Mouse (Mus musculus) WW6 (cell line): ENCODE measurements at regions not wholly inside any gene's neighbourhood (a gene's known extent, or its start where the extent isn't known, plus 50 kb on each side); places are given as distances from the start of the nearest gene placed in this dataset.

Experiments used
- DNase-seq: peaks from one replicate; pipeline ENCODE4 v3.0.0-alpha.2; 2013; ENCODE audit warnings: low read depth, low spot score

DNA sequence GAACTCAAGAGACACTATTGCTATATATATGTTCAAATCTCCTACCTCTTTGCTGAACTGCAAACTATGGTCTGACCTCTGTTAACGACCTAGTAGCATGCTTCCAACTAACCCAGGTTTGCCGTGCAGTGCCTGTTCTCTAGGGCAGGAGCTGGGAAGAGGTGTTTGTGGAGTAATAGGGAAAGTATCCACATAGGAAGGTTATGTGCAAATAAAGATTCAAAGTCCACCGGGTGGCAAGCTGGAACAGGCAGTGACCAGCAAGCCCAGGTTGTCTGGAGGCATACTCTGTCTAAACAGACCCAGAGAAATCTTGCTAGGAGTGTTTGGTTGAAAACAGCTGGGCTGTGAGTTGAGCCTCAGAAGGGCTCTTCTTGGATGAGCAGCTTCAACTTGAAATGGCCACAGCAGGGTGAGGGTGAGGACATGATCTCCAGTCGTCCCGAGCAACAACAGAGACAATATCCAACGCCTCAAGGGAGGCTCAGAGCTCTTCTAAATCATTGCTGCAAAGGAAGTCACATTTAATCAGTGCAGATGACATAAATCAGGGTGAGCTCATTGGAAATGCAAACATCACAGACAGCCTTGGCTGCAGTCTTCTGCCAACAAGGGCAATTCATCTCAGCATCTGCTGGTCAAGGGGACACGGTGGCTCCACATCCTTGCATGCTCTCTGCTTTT is 846.7 kb downstream of the Synb start:
- no peak for DNase-seq

DNA sequence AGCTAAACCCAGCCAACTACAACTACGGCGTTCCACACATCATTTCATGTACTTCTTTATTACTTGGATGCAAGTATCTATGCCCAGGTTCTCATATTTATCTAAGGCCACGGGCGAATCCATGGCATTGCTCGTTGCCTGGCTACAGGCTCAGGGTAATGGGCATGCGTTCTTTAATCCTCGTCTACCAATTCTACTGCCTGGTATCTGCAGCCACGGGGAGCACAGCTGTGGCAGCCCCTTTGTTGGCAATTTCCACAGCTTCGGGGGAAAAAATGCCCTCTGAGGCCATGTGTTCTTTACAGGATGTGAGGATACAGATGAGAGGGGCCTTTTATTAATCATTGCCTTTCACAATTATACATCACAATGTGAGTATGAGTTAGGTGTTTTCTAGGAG is 860.8 kb downstream of the Synb start:
- DNase-seq: no peak

DNA sequence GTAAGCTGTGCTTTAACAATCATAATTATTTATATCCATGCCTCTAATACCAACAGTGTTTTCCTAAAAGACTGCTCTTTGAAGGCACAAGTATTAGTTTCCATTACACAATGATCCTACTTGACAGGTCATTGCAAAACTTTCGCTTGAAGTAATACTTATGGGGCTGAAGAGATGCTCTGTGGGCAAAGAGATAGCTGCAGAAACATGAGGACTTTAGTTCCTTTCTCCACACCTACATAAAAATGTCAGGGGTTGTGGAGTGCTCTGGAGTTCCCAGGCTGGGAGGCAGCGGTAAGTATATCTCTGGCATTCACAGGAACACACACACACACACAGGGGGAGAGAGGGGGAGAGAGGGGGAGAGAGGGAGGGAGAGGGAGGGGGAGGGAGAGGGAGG is 862.0 kb downstream of the Synb start:
- DNase-seq: no peak

GRCm38 (mm10) chr14:68427235-68427634 is 866.9 kb downstream of the Synb start:
- DNase-seq: no peak

DNA sequence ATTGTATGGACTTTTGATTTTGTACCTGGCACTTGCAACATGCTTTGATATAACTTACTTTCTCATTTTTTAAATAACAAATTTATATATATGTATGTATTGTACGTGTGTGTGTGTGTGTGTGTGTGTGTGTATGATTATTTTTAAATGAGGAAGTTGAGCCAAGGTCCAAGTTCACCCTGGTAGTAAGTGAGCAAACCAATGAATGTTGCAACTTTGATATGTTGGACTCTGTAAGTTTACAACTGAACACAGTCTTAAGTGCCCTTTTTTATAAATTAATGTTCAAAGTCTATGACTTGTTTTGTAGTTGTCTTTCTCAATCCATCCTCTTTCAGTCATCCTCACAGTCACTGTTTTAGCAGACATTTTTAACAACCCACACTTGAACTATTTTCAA is 901.7 kb downstream of the Synb start:
- DNase-seq: no peak

DNA sequence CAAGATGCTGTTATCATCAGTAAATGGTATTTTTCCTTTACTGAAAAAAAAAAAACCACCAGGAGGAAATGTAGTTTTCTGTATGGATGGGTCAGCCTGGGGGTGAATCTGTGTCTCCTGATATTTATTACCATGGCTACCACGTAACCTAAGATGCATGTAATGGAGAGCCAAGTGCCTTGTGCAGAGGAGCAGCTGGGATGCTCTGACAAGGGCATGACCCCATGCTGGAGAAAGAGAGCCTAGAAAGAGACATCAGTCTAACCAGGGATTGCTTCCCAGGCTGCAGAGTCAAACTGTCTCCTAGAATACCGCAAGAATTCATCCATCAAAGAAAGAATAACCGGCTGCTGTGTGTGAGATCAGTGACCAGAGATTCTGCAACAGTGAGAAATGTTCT is 902.2 kb downstream of the Synb start:
- no peak for DNase-seq

DNA sequence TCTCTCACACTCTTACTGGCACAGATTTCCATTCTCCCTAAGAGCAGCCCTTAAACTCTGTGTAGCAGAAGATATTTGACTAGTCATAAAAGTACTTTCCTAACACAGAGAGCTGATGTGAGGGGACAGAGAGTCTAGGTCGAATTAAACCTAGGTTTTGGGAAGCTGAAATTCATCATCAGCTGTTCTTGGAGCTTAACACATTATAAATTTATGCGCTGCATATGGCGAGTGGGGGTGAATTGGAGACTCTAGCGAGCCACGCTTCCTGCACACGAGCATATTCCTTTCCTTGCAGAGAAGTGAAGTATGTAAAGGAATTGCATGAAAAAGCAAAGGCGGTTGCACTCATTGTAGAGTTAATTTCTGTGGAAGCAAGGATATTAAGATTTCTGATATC is 912.4 kb downstream of the Synb start:
- no peak for DNase-seq

DNA sequence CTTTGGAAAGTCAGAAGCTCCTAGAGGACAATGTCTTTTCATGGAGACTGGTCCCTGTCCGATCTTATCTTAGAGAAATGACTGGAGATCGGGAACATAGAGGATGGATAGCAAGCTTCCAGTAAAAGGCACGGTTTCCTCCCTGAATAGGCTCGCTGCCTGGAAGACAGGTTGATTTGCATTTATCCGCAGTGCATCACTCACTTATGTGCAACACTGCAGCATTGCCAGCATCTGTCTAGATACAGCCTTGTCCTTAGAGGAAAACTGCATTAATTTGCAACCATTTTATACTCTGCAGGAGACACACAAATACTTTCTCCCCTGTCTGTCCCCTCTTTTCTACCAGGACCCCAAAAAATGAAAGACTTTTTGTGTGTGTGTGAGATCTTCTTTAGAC is 926.4 kb downstream of the Synb start:
- DNase-seq: no peak

DNA sequence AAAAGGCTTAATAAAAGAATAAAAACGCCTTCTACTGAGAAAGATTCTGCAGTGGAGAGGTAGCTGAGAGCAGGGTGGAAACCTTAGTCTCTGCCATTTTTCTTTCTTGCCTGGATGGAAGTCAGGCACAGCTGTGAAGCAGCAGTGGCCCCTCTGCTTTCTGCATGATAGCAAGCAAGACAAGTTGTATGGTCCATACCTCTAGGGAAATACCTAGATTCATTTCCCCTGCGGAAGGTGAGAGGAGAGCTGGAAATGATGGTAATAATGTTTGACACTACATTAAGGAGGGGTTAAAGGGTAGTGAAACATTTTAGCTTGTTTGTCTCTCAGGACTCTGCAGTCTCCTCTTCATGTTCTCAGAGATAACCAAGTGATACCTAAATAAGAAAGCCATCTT is 930.2 kb downstream of the Synb start:
- DNase-seq: no peak

DNA sequence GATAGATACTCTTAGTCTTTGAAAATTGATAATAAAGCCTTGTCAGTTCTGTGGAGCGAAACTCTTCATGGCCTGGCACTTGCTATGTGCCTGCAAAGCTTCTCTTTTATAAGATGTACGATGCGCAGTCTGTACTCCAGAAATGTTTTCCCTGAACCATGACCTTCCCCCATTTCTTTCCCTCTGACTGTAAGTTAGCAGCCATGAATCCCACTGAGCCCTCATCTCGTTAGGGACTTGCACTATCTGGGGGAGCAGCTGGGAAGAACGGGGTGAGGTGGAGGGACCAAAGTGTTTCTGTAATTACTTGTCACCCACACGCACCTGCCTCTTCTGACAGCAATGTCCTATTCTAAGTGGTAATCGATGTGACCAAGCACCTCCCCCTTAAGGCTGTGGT is 932.1 kb downstream of the Synb start:
- no peak for DNase-seq

GRCm38 (mm10) chr14:68361481-68361880 is 932.6 kb downstream of the Synb start:
- no peak for DNase-seq

DNA sequence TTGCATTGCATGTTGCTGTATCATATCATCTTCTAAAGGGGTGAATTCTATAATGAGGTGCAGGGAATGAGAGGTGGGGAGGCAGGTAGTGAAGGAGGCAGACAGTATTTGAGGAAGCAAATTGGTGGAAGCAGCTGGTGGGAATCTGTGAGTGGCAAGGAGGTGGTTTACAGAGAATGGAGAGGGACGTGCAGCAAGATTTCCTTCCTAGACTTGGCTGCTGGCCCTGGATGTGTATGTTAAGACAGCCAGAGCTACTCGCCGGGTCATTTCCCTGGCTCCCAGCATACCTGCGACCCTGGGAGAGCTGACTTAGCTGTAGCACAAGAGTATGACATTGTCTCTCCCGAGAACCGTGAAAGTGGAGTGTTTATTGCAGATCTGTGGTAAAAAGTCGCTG is 937.7 kb downstream of the Synb start:
- no peak for DNase-seq

DNA sequence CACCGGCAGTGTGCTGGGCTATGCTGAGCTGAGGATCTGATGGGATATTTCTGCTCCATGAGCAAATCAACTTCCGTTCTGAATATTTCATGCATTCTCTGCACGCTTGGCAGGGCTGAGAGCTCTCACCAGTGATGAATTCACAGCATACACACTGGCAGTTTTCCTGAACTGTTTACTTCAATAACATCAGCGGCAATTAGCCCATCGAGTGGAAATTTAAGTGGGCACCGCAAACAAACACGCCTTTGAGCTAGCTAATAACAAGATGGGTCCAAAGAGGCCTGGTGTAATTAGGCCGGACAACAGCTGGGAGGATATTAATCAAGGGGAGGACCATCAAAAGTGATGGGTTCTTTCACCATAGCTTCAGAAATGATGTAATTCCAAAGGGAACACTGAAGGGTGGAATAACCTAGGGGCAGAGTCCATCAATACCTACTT is 938.6 kb downstream of the Synb start:
- DNase-seq: no peak

GRCm38 (mm10) chr14:68345527-68345926 is 948.6 kb downstream of the Synb start:
- DNase-seq: no peak

- no peak for DNase-seq
Measured at GRCm38 (mm10) chr14:68344715-68345114, 949.4 kb downstream of the Synb start.

GRCm38 (mm10) chr14:68338440-68338839 is 955.7 kb downstream of the Synb start:
- DNase-seq: no peak

- no peak for DNase-seq
Measured at GRCm38 (mm10) chr14:68325061-68325460, 969.0 kb downstream of the Synb start.

GRCm38 (mm10) chr14:68323008-68323407 is 971.1 kb downstream of the Synb start:
- DNase-seq: no peak

DNA sequence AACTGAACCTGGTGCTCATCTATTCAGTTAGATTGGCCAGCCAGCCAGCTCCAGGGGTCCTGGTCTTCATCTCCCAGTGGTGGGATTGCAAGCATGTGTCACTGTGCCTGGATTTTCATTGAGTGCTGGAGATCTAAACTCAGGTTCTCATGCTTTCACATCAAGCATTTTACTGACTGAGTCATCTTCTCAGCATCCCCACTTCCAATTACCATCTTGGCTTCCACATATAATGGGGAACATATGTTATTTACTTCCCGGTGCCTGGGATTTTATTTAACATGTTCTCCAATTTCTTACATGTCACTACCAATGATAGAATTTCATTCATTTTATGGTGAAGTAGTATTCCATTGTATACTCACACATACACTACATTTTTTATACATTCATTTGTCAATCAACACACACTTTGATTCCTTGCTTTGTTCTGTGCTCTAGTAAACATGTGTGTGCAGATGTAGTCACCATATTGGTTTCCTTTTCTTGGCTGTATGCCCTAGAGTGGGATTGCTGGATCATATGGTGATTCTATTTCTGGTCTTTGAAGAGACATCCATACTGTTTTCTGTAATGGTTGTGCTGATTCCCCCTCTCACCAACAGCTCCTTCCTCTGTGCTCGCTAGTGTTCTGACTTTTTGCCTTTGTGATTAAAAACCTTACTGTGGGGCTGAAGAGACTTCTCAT is 986.0 kb downstream of the Synb start:
- no peak for DNase-seq

DNA sequence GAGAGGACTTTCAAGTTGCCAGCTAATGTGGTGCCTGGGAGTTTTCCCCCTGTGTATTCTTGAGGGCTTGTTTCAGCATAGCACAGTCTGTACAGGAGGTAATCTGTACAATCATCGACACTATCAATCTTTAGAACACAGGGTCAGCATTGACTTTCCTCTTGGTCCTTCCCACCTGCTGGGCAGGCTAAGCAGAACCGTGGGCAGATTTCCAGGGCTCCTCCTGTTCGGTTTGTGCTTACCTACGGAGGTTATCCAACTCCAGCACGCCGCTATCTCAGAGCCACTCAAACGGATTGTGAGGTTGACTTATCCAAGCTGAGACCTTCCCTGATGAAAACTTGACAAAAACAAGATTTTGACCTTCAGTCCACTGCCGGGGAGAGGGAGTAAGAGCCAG is 988.9 kb downstream of the Synb start:
- no peak for DNase-seq

GRCm38 (mm10) chr14:68301710-68302109 is 992.4 kb downstream of the Synb start:
- no peak for DNase-seq

DNA sequence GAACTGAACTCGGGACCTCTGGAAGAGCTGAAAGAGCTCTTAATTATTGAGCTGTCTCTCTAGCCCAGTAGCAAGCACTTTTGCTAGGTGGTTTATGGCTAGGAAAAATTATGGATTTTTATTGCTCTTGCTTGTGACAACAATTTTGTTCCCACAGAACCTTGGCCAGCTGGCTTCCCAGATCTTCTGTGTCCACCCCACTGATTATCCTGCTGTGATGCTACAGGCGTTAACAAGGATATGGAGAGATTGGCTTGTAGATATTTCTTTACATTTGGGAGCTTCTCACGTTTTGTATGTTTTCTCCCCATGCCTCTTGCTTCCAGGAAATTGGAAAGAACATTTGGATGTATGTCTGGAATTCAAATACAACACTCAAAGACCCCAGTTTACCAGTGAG is 1008.6 kb downstream of the Synb start:
- no peak for DNase-seq

GRCm38 (mm10) chr14:68261436-68261835 is 1032.7 kb downstream of the Synb start:
- DNase-seq: no peak

GRCm38 (mm10) chr14:68246966-68247365 is 1047.1 kb downstream of the Synb start:
- DNase-seq: no peak
